Mouse (Mus musculus): ENCODE measurements around the gene Otog.

Gene Otog

DNA sequence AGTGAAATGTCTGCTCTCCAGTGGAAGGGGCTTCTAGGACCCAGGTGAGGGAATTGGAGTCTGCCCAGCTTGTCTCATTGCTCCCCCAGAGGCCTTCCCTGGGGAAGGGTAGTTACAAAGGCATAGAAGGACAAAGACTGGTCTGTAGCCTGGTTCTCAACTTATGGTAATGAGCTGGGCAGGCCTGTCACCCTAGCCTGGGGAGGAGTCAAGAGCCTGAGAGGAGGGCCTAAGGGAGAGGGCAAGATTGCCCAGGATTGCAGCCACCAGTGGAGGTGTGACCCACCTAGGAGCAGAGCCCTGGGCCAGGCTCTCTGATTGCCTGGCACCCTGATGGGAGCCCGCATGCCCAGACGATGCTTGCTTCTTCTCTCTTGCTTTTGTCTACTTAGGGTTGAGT is at the start of gene Otog:
Otog (plus strand) TSS at position 292 of the 400 bp plus-strand sequence.
- 82% methylated on average over 2 of the region's 2 CpGs for WGBS

DNA sequence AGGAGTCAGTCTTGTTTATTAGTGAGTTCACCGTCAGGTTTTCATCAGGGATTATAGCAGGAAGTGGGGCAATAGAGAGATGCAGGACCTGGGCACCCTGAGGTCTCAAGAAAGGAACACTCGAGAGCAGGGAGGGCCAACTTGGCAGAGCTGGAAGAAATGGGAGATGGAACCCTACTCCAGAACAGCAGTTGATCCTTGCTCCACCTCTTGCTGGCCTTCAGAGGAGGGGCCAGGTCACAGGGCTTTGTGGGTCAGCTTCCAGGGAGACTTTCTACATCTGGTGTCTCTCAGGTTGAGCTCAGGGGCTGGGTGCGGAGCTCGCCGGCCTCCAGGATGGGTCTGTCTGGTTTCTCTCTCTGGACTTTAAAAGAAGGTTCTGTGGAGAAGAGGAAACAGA is 45.4 kb upstream of the Otog start:
- 88% methylated on average over 5 of the region's 5 CpGs for WGBS

DNA sequence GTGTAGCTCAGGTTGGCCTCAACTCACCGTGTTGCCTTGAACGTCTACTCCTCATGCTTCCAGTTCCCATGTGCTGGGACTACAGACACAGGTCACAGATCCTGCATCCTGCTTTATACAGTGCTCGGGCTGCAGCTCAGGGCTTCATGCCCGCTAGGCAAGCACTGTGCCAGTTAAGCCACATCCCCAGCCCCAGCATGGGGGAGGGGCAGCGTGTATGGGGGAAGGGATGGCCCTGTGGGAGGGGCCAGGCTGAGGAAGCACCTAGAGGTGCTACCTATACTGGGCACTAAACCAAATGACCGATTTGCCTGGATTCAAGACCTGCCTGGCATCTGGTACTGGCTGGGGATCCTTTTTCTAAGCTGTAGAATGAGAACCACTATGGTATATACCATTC is 40.8 kb upstream of the Otog start:
- WGBS = 67% methylated on average over 6 of the region's 6 CpGs

- 49% methylated on average over 14 of the region's 14 CpGs for WGBS
Measured at GRCm38 (mm10) chr7:46201649-46202048, 39.1 kb upstream of the Otog start.

GRCm38 (mm10) chr7:46204046-46204471 is 36.7 kb upstream of the Otog start:
- 45% methylated on average over 11 of the region's 11 CpGs for WGBS

DNA sequence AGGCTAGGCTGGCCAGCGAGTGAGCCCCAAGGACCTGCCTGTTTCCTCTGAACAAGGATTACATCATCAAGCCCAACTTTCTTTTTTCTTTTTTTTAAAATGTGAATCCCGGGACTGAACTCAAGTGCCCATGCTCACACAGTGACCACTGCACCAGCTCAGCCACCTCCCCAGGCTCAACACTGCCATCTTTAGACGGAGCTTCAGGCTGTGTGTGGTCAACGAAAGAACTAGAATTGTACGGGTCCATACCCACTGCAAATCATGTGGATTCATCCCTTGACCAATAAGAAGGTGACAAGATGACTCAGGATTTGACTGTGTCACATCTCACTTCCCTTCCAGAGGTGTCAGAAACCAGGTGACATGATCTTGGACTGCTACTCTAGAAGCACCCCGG is 36.0 kb upstream of the Otog start:
- WGBS = 67% methylated on average over 6 of the region's 6 CpGs

DNA sequence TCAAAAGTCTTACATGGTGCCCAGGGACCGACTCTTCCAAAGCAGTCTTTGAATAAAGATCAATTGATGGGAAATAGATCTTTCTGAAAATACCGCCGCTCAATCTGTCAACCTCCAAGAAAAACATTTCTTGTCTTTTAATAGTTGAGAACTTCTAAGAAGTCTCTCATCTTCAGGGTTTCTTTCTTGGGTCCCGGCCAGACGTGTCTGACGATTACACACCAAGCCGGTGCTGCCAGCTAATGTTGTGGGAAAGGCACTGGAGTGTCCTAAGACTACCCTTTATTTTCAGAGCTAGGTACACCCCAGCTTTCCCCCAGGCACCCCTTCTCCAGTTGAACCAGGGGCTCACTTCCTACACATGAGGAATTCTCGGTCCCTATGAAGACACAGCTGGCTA is 32.7 kb upstream of the Otog start:
- 65% methylated on average over 8 of the region's 8 CpGs for WGBS

DNA sequence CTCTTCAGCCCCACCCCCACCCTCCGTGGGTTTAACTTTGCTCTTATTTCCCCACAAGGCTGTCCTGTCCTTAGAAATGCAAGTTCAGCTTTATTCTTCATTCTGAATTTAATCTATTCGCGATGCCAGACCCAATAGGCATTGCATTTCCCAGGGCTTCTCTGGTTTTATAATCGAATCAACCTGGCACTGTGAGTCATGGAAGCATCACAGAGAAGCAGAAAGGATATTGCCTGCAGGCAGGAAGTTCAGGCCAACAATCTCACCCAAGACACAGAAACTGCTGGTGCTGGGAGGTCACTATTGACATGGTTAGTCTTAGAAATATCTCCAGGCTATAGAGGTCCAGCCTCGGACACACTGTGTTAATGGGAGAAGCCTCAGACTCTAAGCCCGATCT is 30.5 kb upstream of the Otog start:
- 71% methylated on average over 6 of the region's 6 CpGs for WGBS

GRCm38 (mm10) chr7:46216481-46216880 is 24.3 kb upstream of the Otog start:
- 57% methylated on average over 2 of the region's 2 CpGs for WGBS

DNA sequence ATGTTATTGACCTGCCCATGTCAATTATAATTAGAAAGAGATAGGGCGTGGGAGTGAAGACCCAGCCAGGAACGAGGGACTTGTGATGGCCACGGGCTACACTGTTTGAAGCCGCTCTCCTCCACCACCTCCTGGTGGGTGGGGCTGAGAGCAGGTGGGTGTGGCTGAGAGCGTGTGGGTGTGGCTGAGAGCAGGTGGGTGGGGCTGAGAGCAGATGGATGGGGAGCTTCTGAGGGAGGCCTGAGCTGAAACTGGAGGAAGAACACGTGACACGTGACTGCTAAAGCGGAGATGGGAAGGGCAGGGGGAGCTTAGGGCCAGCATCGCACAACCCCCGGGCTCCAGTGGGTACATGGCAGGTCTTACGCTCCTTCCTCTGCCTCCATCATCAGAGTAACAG is 22.4 kb upstream of the Otog start:
- 37% methylated on average over 11 of the region's 11 CpGs for WGBS

DNA sequence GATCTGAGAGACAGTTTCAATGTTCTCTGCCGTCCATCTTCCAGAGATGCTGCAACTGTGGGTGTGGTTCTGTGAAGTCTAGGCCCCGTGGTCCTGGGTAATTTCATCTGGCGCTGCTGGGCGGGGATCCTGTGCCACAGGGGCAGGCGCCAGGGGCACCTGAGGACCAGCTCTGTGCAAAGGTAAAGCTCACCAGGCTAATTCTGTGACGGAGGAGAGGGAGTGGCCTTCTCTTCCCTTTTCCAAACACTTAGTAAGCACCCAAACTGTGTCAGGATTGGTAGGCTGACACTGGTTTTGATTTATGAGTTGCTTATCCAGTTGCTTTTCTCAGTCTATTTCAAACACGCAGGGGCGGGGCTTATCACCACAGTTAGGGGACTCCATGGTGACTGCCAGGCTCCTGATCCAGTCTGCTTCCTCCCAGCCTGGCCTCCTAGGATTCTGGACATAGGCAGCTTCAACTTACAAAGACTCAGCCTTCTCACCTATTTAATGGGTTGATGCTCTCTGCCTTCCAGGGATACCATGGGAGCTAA is 20.1 kb upstream of the Otog start:
- WGBS = 81% methylated on average over 8 of the region's 8 CpGs

DNA sequence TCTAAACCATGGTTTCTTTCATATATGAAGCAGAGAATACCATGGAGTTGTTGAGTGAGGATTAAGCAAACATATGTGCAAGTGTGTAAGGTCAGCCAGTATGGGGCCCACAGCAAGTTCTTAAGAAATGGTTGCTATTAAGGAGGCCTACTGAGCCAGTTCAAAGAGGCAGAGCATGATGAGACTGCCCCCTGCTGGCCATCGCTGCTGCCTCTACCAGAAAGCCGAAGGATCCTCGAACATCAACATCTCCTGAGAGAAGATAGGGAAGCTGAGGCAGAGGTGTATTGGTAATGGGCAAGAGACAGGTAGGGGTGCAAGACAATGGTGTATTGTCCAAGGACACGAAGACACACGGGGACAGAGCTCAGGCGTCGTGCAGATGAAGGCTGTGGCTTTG is 14.5 kb upstream of the Otog start:
- 42% methylated on average over 7 of the region's 7 CpGs for WGBS

- 42% methylated on average over 4 of the region's 4 CpGs for WGBS
Measured at GRCm38 (mm10) chr7:46226936-46227335, 13.9 kb upstream of the Otog start.

GRCm38 (mm10) chr7:46235948-46236347 is 4.8 kb upstream of the Otog start:
- WGBS = 81% methylated on average over 18 of the region's 18 CpGs

DNA sequence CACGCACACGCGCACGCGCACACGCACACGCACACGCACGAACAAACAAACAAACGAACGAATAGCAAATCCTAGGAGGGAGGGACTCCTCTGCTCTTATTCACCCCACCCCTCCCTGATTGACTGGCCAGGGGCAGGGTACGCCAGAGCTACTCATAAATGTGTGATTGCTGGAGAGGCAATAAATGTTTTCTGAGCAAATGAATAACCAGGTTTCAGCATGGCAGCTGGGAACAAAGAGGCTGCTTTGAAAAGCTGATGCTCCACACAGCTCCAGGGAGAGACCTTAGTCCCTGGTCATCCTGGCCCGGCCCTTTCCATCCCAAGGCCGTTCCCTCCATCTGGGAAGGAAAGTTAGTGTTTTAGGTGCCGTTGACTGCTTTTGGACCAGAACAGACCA is 4.4 kb upstream of the Otog start:
- WGBS = 87% methylated on average over 15 of the region's 15 CpGs

DNA sequence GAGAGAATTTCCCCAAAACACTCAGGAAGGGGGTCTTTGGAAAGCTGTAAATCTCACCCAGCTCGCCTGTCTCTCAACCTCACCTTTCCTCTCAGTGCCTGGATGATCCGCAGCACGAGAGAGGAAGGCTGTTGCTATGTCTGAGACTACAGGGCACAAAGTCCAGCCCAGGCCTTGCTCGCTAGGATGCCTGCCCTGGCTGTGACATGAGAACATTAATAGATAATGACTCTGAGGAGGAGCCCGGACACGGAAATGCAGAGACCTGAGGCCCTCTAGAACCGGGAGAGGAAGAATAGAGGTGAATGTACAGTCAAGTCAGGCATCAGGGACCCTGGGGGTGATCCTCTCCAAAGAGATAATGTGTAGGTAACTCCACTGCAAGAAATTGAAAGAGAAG is 3.6 kb upstream of the Otog start:
- WGBS = 89% methylated on average over 7 of the region's 7 CpGs

DNA sequence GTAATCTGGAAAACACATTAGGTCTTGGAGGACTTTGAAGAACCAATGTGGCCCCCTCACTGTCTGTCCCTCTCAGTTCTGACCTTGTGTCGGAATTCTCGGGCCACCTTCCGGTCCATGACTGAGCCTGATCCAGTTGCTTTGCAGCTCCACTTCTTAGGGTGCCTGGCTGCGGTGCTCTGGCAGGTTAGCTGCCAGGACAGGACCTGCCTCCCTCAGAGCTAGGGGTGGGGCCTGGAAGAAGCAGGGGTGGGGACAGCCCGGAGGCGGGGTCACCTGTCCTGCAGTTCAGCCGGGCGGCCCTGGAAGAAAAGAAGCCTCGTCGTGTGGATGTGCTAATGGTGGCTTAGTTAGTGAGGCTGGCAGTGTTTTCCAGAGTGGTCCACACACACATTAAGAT is 2.4 kb upstream of the Otog start, which contains the start of gene Ush1c:
Ush1c (minus strand) TSS at position 158 of the 400 bp plus-strand sequence.
- 60% methylated on average over 10 of the region's 10 CpGs for WGBS

DNA sequence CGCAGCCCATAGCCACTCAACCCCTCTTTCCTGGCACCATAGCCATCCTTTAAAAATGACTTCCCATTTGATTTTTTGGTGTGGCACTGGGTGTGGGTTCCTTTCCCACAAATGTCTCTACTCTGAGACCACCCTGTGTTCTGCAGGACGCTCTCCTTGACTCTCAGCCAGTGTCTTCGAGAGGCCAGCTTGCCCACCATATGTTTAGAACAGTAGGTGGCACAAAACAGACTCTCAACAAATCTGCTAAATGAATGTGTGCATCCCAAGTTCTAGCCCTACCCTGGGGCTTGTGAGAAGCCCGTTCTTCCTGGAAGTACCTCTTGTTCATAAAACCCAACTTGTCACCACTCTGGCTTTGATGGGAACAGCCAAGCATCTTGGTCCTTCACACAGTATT is 696 bp upstream of the Otog start:
- WGBS = 64% methylated on average over 4 of the region's 4 CpGs

DNA sequence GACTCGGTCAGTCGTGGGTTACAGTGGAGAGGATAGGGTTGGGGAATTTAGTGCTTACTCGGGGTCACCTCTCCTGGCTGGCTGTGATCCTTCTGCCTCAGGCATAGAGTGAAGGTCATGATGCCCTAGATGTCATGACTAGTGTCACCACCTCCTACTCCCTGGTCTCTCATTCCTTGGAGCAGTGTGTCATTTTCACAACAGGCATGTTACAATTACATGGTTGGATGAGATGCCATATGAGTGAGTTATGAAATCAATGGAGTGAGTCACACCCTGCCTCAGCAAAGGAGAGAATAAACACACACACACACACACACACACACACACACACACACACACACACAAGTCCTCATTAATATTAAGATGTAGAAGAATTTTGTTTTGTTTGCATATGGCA is 6.8 kb downstream of the Otog start:
- WGBS = 98% methylated on average over 3 of the region's 3 CpGs

DNA sequence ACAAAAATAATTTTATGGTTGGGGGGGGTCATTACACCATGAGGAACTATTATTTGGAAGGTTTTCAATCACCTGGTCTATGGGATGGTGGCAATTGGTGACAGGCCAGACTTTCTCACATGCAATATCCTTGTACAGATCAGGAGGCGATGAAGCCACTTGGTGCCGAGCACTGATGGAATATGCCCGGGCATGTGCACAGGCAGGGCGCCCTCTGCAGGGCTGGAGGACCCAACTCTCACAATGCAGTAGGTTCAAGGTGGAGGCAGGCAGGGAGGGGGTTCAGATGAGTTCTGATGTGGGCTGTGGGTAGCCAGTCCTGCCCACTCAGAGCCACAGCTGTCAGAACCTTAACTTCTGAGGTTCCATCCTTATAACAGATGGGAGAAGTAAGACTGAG is 11.1 kb downstream of the Otog start:
- 80% methylated on average over 4 of the region's 4 CpGs for WGBS

- 78% methylated on average over 5 of the region's 5 CpGs for WGBS
Measured at GRCm38 (mm10) chr7:46276156-46276555, 35.4 kb downstream of the Otog start.

DNA sequence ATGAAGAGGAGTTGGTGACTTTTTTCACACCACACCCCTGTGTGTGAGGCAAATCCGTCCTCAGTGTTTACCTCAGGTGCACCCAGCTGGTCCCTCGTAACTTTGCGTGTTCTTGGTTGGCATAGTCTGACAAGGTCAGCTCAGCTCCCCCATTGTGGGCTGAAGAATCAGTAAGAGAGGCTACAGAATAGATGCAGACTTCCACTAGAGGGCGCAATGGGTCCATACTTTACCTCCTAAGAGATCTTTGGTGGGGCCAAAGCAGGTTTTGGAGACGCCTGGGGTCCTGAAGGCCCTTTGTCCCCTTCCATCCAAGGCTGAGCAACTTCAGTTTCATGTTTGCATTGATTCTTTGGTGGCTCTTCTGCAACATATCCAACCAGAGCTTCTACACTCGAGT is 39.2 kb downstream of the Otog start:
- 18% methylated on average over 6 of the region's 6 CpGs for WGBS

GRCm38 (mm10) chr7:46282276-46282675 is 41.5 kb downstream of the Otog start:
- 44% methylated on average over 7 of the region's 7 CpGs for WGBS

DNA sequence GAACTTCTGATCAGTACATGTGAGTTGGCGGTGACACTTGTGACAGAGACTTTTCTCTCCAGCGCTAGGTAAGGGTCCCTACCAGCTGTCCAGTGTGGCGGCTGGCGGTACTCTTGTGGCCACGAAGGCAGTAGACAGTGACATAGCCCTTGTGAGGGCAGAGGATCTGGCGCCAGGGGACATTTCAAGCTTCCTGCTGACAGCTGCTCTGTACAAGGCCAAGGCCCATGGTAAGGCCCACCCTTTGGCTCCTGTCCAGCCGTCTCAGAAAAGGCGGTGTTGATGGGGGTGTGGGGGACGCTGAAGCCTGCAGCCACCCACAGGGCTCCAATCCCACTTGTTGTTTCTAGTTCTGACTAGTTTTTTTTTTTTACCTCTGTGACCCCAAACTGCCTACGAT is 42.9 kb downstream of the Otog start:
- 65% methylated on average over 10 of the region's 10 CpGs for WGBS

Data from cerebral cortex, adult 2 months (tissue).